Mouse (Mus musculus) heart, embryonic 14.5 days (tissue): ENCODE data around the gene Gpr132. TPM values are rescaled to one million over a fixed set of nuclear protein-coding genes. Genes with fewer than 3 reads are reported as not detected.
A peak's percentile ranks its signal among the peaks of the same experiment; 100 is the strongest.

Source experiments
- ATAC-seq: fragments of 200-750 bp; cut with Nextera tagmentation; 2 replicates; pipeline ENCODE4 v1.8.0; 2017; ENCODE audit warnings: low read depth, moderate TSS enrichment; ENCODE audit not compliant: insufficient number of reproducible peaks, insufficient read depth, low FRiP score
- H3K27ac ChIP-seq, 2 experiments: fragments of 200-500 bp in 1 of 2; fragments of 300-500 bp in 1 of 2; sonication (generic) in 1 of 2; replicated peaks in 1 of 2; 2 replicates each; pipeline ENCODE4 v1.5.1; 2012 to 2014; ENCODE audit warnings: low read depth in 2 of 2, low read length in 2 of 2, control low read depth in 1 of 2, mild to moderate bottlenecking in 1 of 2, mixed read lengths in 1 of 2; ENCODE audit not compliant: control insufficient read depth in 1 of 2, insufficient read depth in 1 of 2
- H3K27me3 ChIP-seq: fragments of 300-500 bp; sonication (generic); 2 replicates; pipeline ENCODE4 v1.6.1; 2014; ENCODE audit warnings: mild to moderate bottlenecking, low read length, control low read depth; ENCODE audit not compliant: control insufficient read depth, insufficient read depth
- H3K36me3 ChIP-seq: fragments of 300-500 bp; sonication (generic); 2 replicates; pipeline ENCODE4 v1.6.1; 2014; ENCODE audit warnings: mild to moderate bottlenecking, control low read depth, low read length, mixed read lengths; ENCODE audit not compliant: control insufficient read depth, insufficient read depth
- H3K4me1 ChIP-seq, 2 experiments: fragments of 200-500 bp in 1 of 2; fragments of 300-500 bp in 1 of 2; sonication (generic) in 1 of 2; 2 replicates each; pipeline ENCODE4 v1.6.1; 2012 to 2014; ENCODE audit warnings: low read length in 2 of 2, control low read depth in 1 of 2, mixed read lengths in 1 of 2; ENCODE audit not compliant: control insufficient read depth in 2 of 2, insufficient read depth in 2 of 2
- H3K4me2 ChIP-seq: fragments of 300-500 bp; sonication (generic); 2 replicates; pipeline ENCODE4 v1.6.1; 2014; ENCODE audit warnings: mild to moderate bottlenecking, low read length
- H3K4me3 ChIP-seq, 2 experiments: fragments of 200-500 bp in 1 of 2; fragments of 300-500 bp in 1 of 2; sonication (generic) in 1 of 2; 2 replicates each; pipeline ENCODE4 v1.5.1; 2012 to 2014; ENCODE audit warnings: low read length in 2 of 2, mild to moderate bottlenecking in 2 of 2, control low read depth in 1 of 2, low read depth in 1 of 2, moderate library complexity in 1 of 2; ENCODE audit not compliant: control insufficient read depth in 1 of 2, insufficient read depth in 1 of 2
- H3K9ac ChIP-seq: fragments of 300-500 bp; sonication (generic); 2 replicates; pipeline ENCODE4 v1.6.1; 2014; ENCODE audit warnings: mild to moderate bottlenecking, low read length
- H3K9me3 ChIP-seq: fragments of 300-500 bp; sonication (generic); 2 replicates; pipeline ENCODE4 v1.6.1; 2016; ENCODE audit warnings: low read length, control low read depth; ENCODE audit not compliant: control insufficient read depth
- WGBS: fragments of 180-500 bp; shearing (Covaris S2); extraction: QIAGEN DNeasy Blood & Tissue Kit; methylation state at CpG from one replicate; pipeline ENCODE4 v1.1.7; 2014; 5-methylcytosine and 5-hydroxymethylcytosine counted together
- polyA plus RNA-seq: library from polyadenylated mRNA; unstranded; fragments of >200 nt; fragmentation: Nextera tagmentation; extraction: Ambion mirVana; gene quantifications from 2 replicates; pipeline ENCODE4 v1.2.1, GENCODE M21; 2014

Gene Gpr132
- polyA plus RNA-seq, 1 experiment from 2014 or later, result 0.08 TPM

DNA sequence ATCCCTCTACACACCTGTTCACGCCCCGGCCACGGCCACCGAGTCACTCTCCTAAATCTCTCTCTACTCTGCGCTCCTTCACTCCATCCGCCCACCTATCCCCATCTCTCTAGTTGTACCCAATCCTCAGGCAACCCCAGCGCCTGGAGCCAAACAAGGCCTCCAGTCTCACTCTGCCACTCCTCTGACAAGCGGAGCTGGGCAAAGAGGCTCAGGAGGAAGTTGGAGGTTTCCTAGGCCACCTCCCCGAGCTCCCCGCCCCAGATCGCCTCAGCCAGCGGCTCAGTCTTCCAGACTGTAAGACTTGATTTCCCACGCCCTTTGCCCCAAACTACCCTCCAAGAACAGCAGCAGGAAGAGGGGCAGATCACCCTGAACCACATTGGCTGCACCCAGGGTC is 2.7 kb upstream of the Gpr132 start:
- no peak overlapping the region for H3K9ac ChIP-seq
- peaks cover 48% of the 10 kb centered on the region for H3K27me3 ChIP-seq
- peaks cover 9 to 20% of the 10 kb centered on the region in 2 experiments; a peak in 3 of 4 replicates for H3K4me1 ChIP-seq
- no peak overlapping the region for H3K4me3 ChIP-seq
- no peak for ATAC-seq
- no peaks in the 10 kb centered on the region for H3K9me3 ChIP-seq
- WGBS, result 49% methylated on average over 13 of the region's 13 CpGs
- H3K27ac ChIP-seq, result no peak overlapping the region
- H3K4me2 ChIP-seq, result no peak overlapping the region
- H3K36me3 ChIP-seq, result no peaks in the 10 kb centered on the region

DNA sequence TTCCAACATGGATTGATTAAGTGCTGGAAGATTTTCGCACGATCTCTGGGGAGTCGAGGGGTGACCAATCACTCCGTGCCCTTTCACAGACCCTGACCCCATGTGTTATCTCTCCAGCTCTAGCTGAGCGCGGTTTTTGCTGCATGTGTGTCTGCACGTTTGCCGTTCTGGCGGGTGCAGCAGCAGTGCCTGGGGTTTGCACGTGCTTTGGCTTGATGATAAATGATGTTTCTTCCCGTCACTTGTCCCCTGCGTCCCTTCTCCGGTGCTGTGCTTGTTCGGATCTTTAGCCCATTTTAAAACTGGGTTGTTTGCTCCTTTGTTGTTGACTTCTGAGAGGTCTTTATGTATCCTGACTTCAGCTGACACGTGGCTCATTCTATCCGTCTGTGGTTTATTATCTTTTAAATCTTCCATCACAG is 1.8 kb upstream of the Gpr132 start:
- Histone ChIP-seq H3K36me3 (no peaks in the 10 kb centered on the region), H3K4me3 (no peak overlapping the region), H3K9me3 (no peaks in the 10 kb centered on the region), H3K9ac (no peak overlapping the region), H3K4me2 (0 out of 2 replicates have a peak overlapping the region, but pooled peaks have one; percentile 24), H3K4me1 (peaks cover 9 to 20% of the 10 kb centered on the region in 2 experiments; a peak in 3 of 4 replicates), H3K27ac (no peak overlapping the region), H3K27me3 (peaks cover 38% of the 10 kb centered on the region)
- WGBS, result 5% methylated on average over 16 of the region's 16 CpGs
- no peak for ATAC-seq

DNA sequence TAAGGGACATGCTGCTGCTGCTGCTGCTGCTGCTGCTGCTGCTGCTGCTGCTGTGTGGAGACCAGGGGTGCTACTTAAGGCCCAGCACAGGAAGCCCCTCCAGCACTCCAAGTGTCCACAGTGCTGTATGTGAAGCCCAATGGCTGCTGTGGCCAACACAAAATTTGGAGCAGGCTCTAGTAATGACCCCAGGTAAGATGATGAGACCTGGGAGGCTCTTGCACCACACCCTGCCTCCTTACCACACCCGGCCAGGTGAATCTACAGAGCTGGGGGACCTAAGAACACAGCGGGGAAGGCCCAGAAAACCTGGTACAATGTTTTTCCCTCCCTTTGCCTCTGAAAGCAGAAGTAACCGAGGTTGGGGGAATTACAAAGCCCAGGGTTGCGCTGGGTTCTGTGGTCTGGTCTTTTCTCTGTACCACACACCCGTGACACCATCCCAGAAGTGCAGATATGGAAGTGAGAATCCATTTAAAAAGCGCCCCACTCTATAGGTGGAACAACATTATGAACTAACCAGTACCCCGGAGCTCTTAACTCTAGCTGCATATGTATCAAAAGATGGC is 838 bp downstream of the Gpr132 start:
- H3K27me3 ChIP-seq, result peaks cover 15% of the 10 kb centered on the region
- peaks cover 9 to 13% of the 10 kb centered on the region in 2 experiments; a peak in 3 of 4 replicates for H3K4me1 ChIP-seq
- no peak overlapping the region for H3K9ac ChIP-seq
- no peaks in the 10 kb centered on the region for H3K9me3 ChIP-seq
- no peak overlapping the region for H3K4me2 ChIP-seq
- WGBS, result 86% methylated on average over 7 of the region's 7 CpGs
- no peak overlapping the region for H3K27ac ChIP-seq
- no peak for ATAC-seq
- H3K36me3 ChIP-seq, result no peaks in the 10 kb centered on the region
- no peak overlapping the region for H3K4me3 ChIP-seq

DNA sequence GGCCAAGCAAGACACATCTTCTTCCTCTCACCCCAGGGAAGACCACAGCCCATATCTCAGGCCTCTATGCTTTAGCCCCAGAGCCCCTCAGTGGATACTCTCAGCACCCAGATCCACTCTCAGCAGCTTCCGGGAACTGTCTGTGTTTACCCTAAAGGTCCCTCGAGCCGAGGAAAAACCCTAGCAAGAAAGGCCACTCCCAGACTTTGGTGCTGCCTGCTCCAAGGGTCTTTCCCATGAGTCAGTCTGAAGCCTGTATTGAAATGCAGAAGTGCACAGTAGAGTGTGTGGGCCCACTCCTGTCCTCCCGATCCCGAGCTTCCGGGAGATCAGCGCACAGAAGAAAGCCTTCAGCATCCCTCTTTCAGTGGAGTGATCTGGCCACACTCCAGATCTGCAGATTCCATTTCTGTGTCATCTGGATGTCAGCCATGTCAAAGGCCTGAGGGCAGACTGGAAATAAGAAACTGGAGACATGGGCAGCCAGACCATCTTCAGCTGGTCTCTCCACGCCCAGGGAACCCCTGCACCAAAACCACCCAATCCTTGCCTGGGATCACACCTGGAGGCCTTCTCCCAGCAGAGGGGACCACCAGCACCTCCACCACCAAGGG is 1.5 kb downstream of the Gpr132 start:
- H3K4me3 ChIP-seq, result no peak overlapping the region
- H3K4me2 ChIP-seq, result no peak overlapping the region
- ATAC-seq, result no peak
- H3K9ac ChIP-seq, result no peak overlapping the region
- 57% methylated on average over 8 of the region's 8 CpGs for WGBS
- H3K36me3 ChIP-seq, result no peaks in the 10 kb centered on the region
- H3K9me3 ChIP-seq, result no peaks in the 10 kb centered on the region
- peaks cover 10% of the 10 kb centered on the region; the same call in 1 of the 2 replicates for H3K27me3 ChIP-seq
- peaks cover 13% of the 10 kb centered on the region in 2 experiments; a peak in 3 of 4 replicates for H3K4me1 ChIP-seq
- H3K27ac ChIP-seq, result no peak overlapping the region

DNA sequence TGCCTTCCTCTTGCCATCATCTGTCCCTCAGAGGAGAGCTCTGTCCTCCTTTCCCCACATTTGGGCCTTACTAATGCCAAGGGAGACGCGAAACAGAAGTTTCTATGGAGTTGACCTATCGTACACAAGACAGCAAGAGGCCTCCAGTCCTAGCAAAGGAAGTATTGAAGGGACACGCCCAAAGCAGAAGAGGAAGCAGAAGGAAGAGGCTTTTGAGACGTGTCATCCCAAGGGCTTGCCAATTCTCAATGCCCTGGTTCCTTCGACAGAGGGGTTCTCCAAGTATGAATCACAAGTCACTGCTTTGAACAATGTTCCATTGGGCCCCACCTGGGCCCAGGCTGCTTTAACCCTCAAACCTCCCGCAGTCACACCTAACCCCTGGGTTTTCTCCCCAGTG is 3.2 kb downstream of the Gpr132 start:
- H3K27me3 ChIP-seq, result no peaks in the 10 kb centered on the region
- 77% methylated on average over 7 of the region's 7 CpGs for WGBS

DNA sequence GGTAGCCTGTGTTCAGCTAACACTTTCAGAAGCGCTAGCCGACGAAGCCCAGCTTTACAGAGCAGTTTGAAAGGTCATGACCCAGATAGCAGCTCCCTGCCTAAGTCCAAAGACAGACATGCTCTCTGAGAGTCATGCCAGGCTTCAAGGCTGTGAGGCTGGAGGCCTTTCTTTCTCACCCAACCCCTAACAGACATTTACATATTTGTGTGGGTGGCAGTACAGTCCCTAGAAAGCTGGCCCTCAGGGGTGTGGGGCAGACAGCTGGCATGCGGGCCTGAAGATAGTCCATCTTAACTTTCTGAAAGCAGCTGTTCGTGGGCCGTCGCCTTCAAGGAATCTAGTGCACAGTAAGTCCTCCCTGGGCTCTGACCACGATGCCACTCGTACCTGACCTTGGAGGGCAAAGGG is 6.1 kb downstream of the Gpr132 start:
- 53% methylated on average over 9 of the region's 9 CpGs for WGBS
- H3K4me3 ChIP-seq, result no peak overlapping the region
- no peaks in the 10 kb centered on the region for H3K27me3 ChIP-seq
- no peak overlapping the region for H3K9ac ChIP-seq
- H3K36me3 ChIP-seq, result no peaks in the 10 kb centered on the region
- no peaks in the 10 kb centered on the region for H3K9me3 ChIP-seq
- H3K4me1 ChIP-seq, result peaks cover 6 to 9% of the 10 kb centered on the region in 2 experiments; a peak in 1 of 4 replicates
- no peak for ATAC-seq
- no peak overlapping the region for H3K4me2 ChIP-seq
- no peak overlapping the region for H3K27ac ChIP-seq

More for the DNA sequence above, 3.2 kb downstream of the Gpr132 start:
- Histone ChIP-seq H3K4me2 (no peak overlapping the region), H3K9ac (no peak overlapping the region), H3K9me3 (no peaks in the 10 kb centered on the region), H3K36me3 (no peaks in the 10 kb centered on the region), H3K4me3 (no peak overlapping the region), H3K27ac (no peak overlapping the region), H3K4me1 (peaks cover 10 to 12% of the 10 kb centered on the region in 2 experiments; a peak in 3 of 4 replicates)
- ATAC-seq, result no peak

DNA sequence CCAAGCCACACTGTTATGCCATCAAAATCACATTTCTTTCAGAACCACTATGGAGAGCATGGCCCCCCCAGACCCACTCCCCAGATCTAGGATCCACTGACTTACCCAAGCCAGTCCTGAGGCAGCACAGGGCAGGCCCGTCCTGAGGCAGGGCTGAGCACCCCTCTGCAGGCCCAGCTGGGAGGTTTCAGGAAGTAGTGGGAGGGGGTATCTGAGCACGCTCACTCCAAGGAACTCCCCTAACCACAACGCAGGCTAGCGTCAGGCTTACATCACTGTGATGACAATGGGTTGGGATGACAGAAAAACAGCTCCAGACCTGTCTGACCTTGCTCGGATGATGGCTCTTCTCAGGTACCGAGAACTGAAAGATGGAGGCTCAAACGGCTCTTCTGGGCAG is 7.3 kb downstream of the Gpr132 start:
- no peak overlapping the region for H3K9ac ChIP-seq
- H3K27ac ChIP-seq, result no peak overlapping the region
- H3K9me3 ChIP-seq, result no peaks in the 10 kb centered on the region
- ATAC-seq, result no peak
- no peak overlapping the region for H3K4me2 ChIP-seq
- no peaks in the 10 kb centered on the region for H3K27me3 ChIP-seq
- H3K4me1 ChIP-seq, result peaks cover 0 to 4% of the 10 kb centered on the region in 2 experiments; a peak in 1 of 4 replicates
- H3K36me3 ChIP-seq, result no peaks in the 10 kb centered on the region
- WGBS, result 69% methylated on average over 7 of the region's 7 CpGs
- no peak overlapping the region for H3K4me3 ChIP-seq
